Mouse (Mus musculus) heart, postnatal 14 days (tissue): ENCODE results near the gene Rab7. TPM values are rescaled to one million over a fixed set of nuclear protein-coding genes. Genes with fewer than 3 reads are reported as not detected.
A peak's percentile ranks its signal among the peaks of the same experiment; 100 is the strongest.

ENCODE experiments used
- DNase-seq, 2 experiments: peaks; one replicate each; pipeline ENCODE4 v3.0.0; 2021 to 2022
- intact Hi-C: fragments of 180-260 bp; cut with DNase I; formaldehyde crosslinking; loops from one replicate; pipeline ENCODE4 v1.15.1; 2025
- long read RNA-seq, 2 experiments: library from polyadenylated mRNA; stranded (forward); transcript quantifications; one replicate each; pipeline ENCODE4 v2.0.0; 2021
- total RNA-seq, 2 experiments: library from RNA; stranded (reverse); gene quantifications; 2 replicates each; pipeline ENCODE4 v1.2.3; 2021

Gene Rab7
- total RNA-seq = 100 to 1,000 TPM; 265 to 272 TPM
- long read RNA-seq, experiment 1, transcript Rab7-205 (6 exons, 2,159 nt) = major isoform, 448 of 480 reads
- long read RNA-seq, experiment 1, partial matches to known transcripts = 7 of 480 reads
- long read RNA-seq, experiment 1, other reads (novel, unspliced or antisense) = 25 of 480 reads
- long read RNA-seq, experiment 2, transcript Rab7-205 (6 exons, 2,159 nt) = major isoform, 405 of 432 reads
- long read RNA-seq, experiment 2, partial matches to known transcripts = 8 of 432 reads
- long read RNA-seq, experiment 2, other reads (novel, unspliced or antisense) = 17 of 432 reads

GRCm38 (mm10) chr6:88044577-88045405, at the start of gene Rab7:
Gene Rab7, minus strand, starts transcription at chr6:88045270.
- intact Hi-C loops = no loop called here
- peak; percentile 95 to 97 for DNase-seq

GRCm38 (mm10) chr6:88088971-88089370, 43.9 kb upstream of the Rab7 start:
- no peak for DNase-seq
- intact Hi-C loops = no loop called here

GRCm38 (mm10) chr6:88084278-88085151, 39.4 kb upstream of the Rab7 start, which contains the start of gene Rpn1:
Gene Rpn1, plus strand, starts transcription at chr6:88084482.
- intact Hi-C loops = no loop called here
- DNase-seq = peak; percentile 98 to 99

GRCm38 (mm10) chr6:88083672-88084071, 38.6 kb upstream of the Rab7 start:
- intact Hi-C loops = no loop called here
- no peak for DNase-seq

GRCm38 (mm10) chr6:88083095-88083494, 38.0 kb upstream of the Rab7 start:
- no peak for DNase-seq
- intact Hi-C loops = no loop called here

- no peak for DNase-seq
- intact Hi-C loops = loop anchor here (2.0 to 5.0 kb wide), 2 partner anchors 65 to 159 kb away; no protein-coding TSS in a partner anchor
Measured at GRCm38 (mm10) chr6:88075960-88076517, 31.0 kb upstream of the Rab7 start.

GRCm38 (mm10) chr6:88074752-88075554, 29.9 kb upstream of the Rab7 start:
- intact Hi-C loops = loop anchor here (2.0 to 5.0 kb wide), 2 partner anchors 64 to 158 kb away; no protein-coding TSS in a partner anchor
- peak; percentile 94 to 95 for DNase-seq

- intact Hi-C loops = no loop called here
- no peak for DNase-seq
Measured at GRCm38 (mm10) chr6:88071216-88071615, 26.1 kb upstream of the Rab7 start.

- no peak for DNase-seq
- intact Hi-C loops = no loop called here
Measured at GRCm38 (mm10) chr6:88070468-88070867, 25.4 kb upstream of the Rab7 start.

- intact Hi-C loops = no loop called here
- no peak for DNase-seq
Measured at GRCm38 (mm10) chr6:88068739-88069138, 23.7 kb upstream of the Rab7 start.

GRCm38 (mm10) chr6:88067722-88068121, 22.7 kb upstream of the Rab7 start:
- no peak for DNase-seq
- intact Hi-C loops = no loop called here

GRCm38 (mm10) chr6:88065968-88066367, 20.9 kb upstream of the Rab7 start:
- no peak for DNase-seq
- intact Hi-C loops = no loop called here

- intact Hi-C loops = no loop called here
- DNase-seq = peak; percentile 64 to 68
Measured at GRCm38 (mm10) chr6:88065116-88065515, 20.0 kb upstream of the Rab7 start.

- intact Hi-C loops = no loop called here
Measured at GRCm38 (mm10) chr6:88064072-88064642, 19.1 kb upstream of the Rab7 start.

GRCm38 (mm10) chr6:88062398-88062797, 17.3 kb upstream of the Rab7 start:
- intact Hi-C loops = no loop called here
- DNase-seq = peak in 1 of 2 experiments; percentile 12

More at GRCm38 (mm10) chr6:88064072-88064642, 19.1 kb upstream of the Rab7 start:
- DNase-seq = no peak

- DNase-seq = no peak
- intact Hi-C loops = no loop called here
Measured at GRCm38 (mm10) chr6:88061406-88061805, 16.3 kb upstream of the Rab7 start.

GRCm38 (mm10) chr6:88060602-88061001, 15.5 kb upstream of the Rab7 start:
- intact Hi-C loops = no loop called here
- no peak for DNase-seq

GRCm38 (mm10) chr6:88059903-88060302, 14.8 kb upstream of the Rab7 start:
- DNase-seq = no peak
- intact Hi-C loops = no loop called here

GRCm38 (mm10) chr6:88056866-88057265, 11.8 kb upstream of the Rab7 start:
- intact Hi-C loops = no loop called here
- no peak for DNase-seq
